Mouse (Mus musculus) kidney, postnatal 0 days (tissue): ENCODE measurements around the gene Rnase13. TPM values are rescaled to one million over a fixed set of nuclear protein-coding genes. Genes with fewer than 3 reads are reported as not detected.

Source experiments
- ATAC-seq: fragments of 200-750 bp; cut with Nextera tagmentation; replicated peaks from 2 replicates; pipeline ENCODE4 v1.8.0; 2017; ENCODE audit warnings: low read depth, moderate number of reproducible peaks, moderate TSS enrichment, moderate library complexity; ENCODE audit not compliant: low FRiP score
- DNase-seq: peaks from one replicate; pipeline ENCODE4 v3.0.0-alpha.2; 2016; ENCODE audit warnings: low spot score
- H3K27ac ChIP-seq: fragments of 300-500 bp; sonication (generic); 2 replicates; pipeline ENCODE4 v1.5.1; 2014; ENCODE audit warnings: mild to moderate bottlenecking
- H3K27me3 ChIP-seq: fragments of 300-500 bp; sonication (generic); 2 replicates; pipeline ENCODE4 v1.6.1; 2014; ENCODE audit warnings: low read length, mixed read lengths; ENCODE audit not compliant: insufficient read depth
- H3K36me3 ChIP-seq: fragments of 300-500 bp; sonication (generic); 2 replicates; pipeline ENCODE4 v1.6.1; 2014; ENCODE audit warnings: low read length, mixed read lengths; ENCODE audit not compliant: insufficient read depth
- H3K4me1 ChIP-seq: fragments of 300-500 bp; sonication (generic); replicated peaks from 2 replicates; pipeline ENCODE4 v1.6.1; 2014; ENCODE audit warnings: antibody characterized with exemption, low read length, mixed read lengths; ENCODE audit not compliant: insufficient read depth
- H3K4me2 ChIP-seq: fragments of 300-500 bp; sonication (generic); 2 replicates; pipeline ENCODE4 v1.6.1; 2014; ENCODE audit warnings: mild to moderate bottlenecking, low read length, moderate library complexity, mixed read lengths
- H3K4me3 ChIP-seq: fragments of 300-500 bp; sonication (generic); replicated peaks from 2 replicates; pipeline ENCODE4 v1.5.1; 2014; ENCODE audit warnings: low read depth, low read length
- H3K9ac ChIP-seq: fragments of 300-500 bp; sonication (generic); 2 replicates; pipeline ENCODE4 v1.6.1; 2014; ENCODE audit warnings: low read depth, low read length
- H3K9me3 ChIP-seq: fragments of 300-500 bp; sonication (generic); replicated peaks from 2 replicates; pipeline ENCODE4 v1.6.1; 2016; ENCODE audit warnings: low read length, inconsistent platforms, mixed read lengths
- CTCF ChIP-seq: IDR thresholded peaks from 2 replicates; pipeline ENCODE4 v1.5.1; 2016; ENCODE audit warnings: antibody characterized with exemption, low read depth, mild to moderate bottlenecking, moderate library complexity
- WGBS: fragments of 180-500 bp; shearing (Covaris S2); extraction: QIAGEN DNeasy Blood & Tissue Kit; methylation state at CpG from one replicate; pipeline ENCODE4 v1.1.7; 2014; 5-methylcytosine and 5-hydroxymethylcytosine counted together
- polyA plus RNA-seq: library from polyadenylated mRNA; unstranded; fragments of >200 nt; fragmentation: Nextera tagmentation; extraction: Ambion mirVana; gene quantifications from 2 replicates; pipeline ENCODE4 v1.2.1, GENCODE M21; 2015

The Rnase13 gene
- polyA plus RNA-seq, 1 experiment from 2014 or later, result not detected

GRCm38 (mm10) chr14:51896019-51896418 is 26.6 kb downstream of the Rnase13 start:
- Histone ChIP-seq H3K9ac (no peak overlapping the region), H3K36me3 (peaks cover 12% of the 10 kb centered on the region), H3K4me2 (no peak overlapping the region), H3K4me3 (no peak overlapping the region), H3K27me3 (no peaks in the 10 kb centered on the region), H3K9me3 (no peaks in the 10 kb centered on the region), H3K27ac (no peak overlapping the region), H3K4me1 (no peaks in the 10 kb centered on the region)
- ATAC-seq, result no peak
- 87% methylated on average over 6 of the region's 6 CpGs for WGBS
- DNase-seq, result no peak
- TF ChIP-seq CTCF, result no peak

GRCm38 (mm10) chr14:51895071-51895470 is 27.5 kb downstream of the Rnase13 start:
- Histone ChIP-seq H3K4me2 (no peak overlapping the region), H3K9ac (no peak overlapping the region), H3K4me1 (no peaks in the 10 kb centered on the region), H3K36me3 (peaks cover 17% of the 10 kb centered on the region), H3K27ac (no peak overlapping the region), H3K4me3 (no peak overlapping the region), H3K9me3 (no peaks in the 10 kb centered on the region), H3K27me3 (no peaks in the 10 kb centered on the region)
- DNase-seq, result no peak
- 85% methylated on average over 14 of the region's 14 CpGs for WGBS
- no peak for TF ChIP-seq CTCF
- ATAC-seq, result no peak

GRCm38 (mm10) chr14:51893809-51894208 is 28.8 kb downstream of the Rnase13 start:
- no peaks in the 10 kb centered on the region for H3K27me3 ChIP-seq
- no peak overlapping the region for H3K4me2 ChIP-seq
- TF ChIP-seq CTCF, result no peak
- ATAC-seq (no peak), DNase-seq (no peak)
- no peak overlapping the region for H3K27ac ChIP-seq
- no peak overlapping the region for H3K4me3 ChIP-seq
- H3K9me3 ChIP-seq, result no peaks in the 10 kb centered on the region
- no peak overlapping the region for H3K9ac ChIP-seq
- WGBS, result 60% methylated on average over 3 of the region's 3 CpGs
- peaks cover 28% of the 10 kb centered on the region for H3K36me3 ChIP-seq
- H3K4me1 ChIP-seq, result no peaks in the 10 kb centered on the region

- WGBS, result 33% methylated on average over 10 of the region's 10 CpGs
These were observed 29.3 kb downstream of the Rnase13 start for GRCm38 (mm10) chr14:51893094-51893794.

GRCm38 (mm10) chr14:51892191-51892939 is 30.2 kb downstream of the Rnase13 start, which contains the start of gene Slc39a2:
Gene Slc39a2 (plus strand): TSS chr14:51892889.
- Histone ChIP-seq H3K4me2 (no peak within 1 kb of the TSS), H3K4me1 (no peaks in the 10 kb centered on the region), H3K36me3 (peaks cover 32% of the 10 kb centered on the region), H3K4me3 (no peak within 1 kb of the TSS), H3K27me3 (no peaks in the 10 kb centered on the region), H3K9me3 (no peaks in the 10 kb centered on the region), H3K27ac (no peak within 1 kb of the TSS), H3K9ac (no peak within 1 kb of the TSS)
- 82% methylated on average over 9 of the region's 9 CpGs for WGBS
- TF ChIP-seq CTCF, result no peak
- no peak for DNase-seq
- ATAC-seq, result no peak

More at GRCm38 (mm10) chr14:51893094-51893794, 29.3 kb downstream of the Rnase13 start:
- Histone ChIP-seq H3K27me3 (no peaks in the 10 kb centered on the region), H3K9me3 (no peaks in the 10 kb centered on the region), H3K4me3 (no peak overlapping the region), H3K27ac (no peak overlapping the region), H3K4me1 (no peaks in the 10 kb centered on the region), H3K4me2 (no peak overlapping the region), H3K36me3 (peaks cover 32% of the 10 kb centered on the region), H3K9ac (no peak overlapping the region)
- no peak for TF ChIP-seq CTCF
- ATAC-seq (no peak), DNase-seq (no peak)

GRCm38 (mm10) chr14:51889833-51890232 is 32.7 kb downstream of the Rnase13 start:
- WGBS, result 91% methylated on average over 6 of the region's 6 CpGs
- Histone ChIP-seq H3K27ac (no peak overlapping the region), H3K9me3 (no peaks in the 10 kb centered on the region), H3K27me3 (no peaks in the 10 kb centered on the region), H3K36me3 (peaks cover 37% of the 10 kb centered on the region), H3K4me1 (peaks cover 9% of the 10 kb centered on the region; the same call in 1 of the 2 replicates), H3K9ac (no peak overlapping the region), H3K4me2 (no peak overlapping the region), H3K4me3 (no peak overlapping the region)
- DNase-seq, result no peak
- ATAC-seq, result no peak
- TF ChIP-seq CTCF, result no peak
